Comparison of ENCODE assay signal across 17 mouse cellular contexts in genomic region chr10:84936832-84937515, GRCm38 (mm10).
"Had no signal": no experiment of that assay in that cellular context is flagged by ENCODE, and none has a peak within 500 bp of the region (broad histone marks: within the 10 kb centered on the region; RNA-seq: fewer than 3 reads in every experiment).

No protein-coding gene starts in this region.

- H3K27me3 ChIP-seq: limb, embryonic 15.5 days; liver, embryonic 12.5 days; megakaryocyte, embryonic 14.5 days; midbrain, embryonic 12.5 days; neural tube, embryonic 13.5 days; stomach, embryonic 15.5 days had no signal

- H3K36me3 ChIP-seq: midbrain, embryonic 12.5 days; stomach, embryonic 15.5 days had no signal

- H3K4me3 ChIP-seq: limb, embryonic 15.5 days; liver, embryonic 12.5 days; megakaryocyte, embryonic 14.5 days; midbrain, embryonic 12.5 days; neural tube, embryonic 13.5 days; stomach, embryonic 15.5 days had no signal

- H3K27ac ChIP-seq: kidney, postnatal 0 days; limb, embryonic 15.5 days; liver, embryonic 12.5 days; macrophage; midbrain, embryonic 12.5 days; neural tube, embryonic 13.5 days; stomach, embryonic 15.5 days had no signal

- H3K9me3 ChIP-seq: limb, embryonic 15.5 days; liver, embryonic 12.5 days; megakaryocyte, embryonic 14.5 days; midbrain, embryonic 12.5 days; neural tube, embryonic 13.5 days; stomach, embryonic 15.5 days had no signal

- H3K9ac ChIP-seq: limb, embryonic 15.5 days; liver, embryonic 12.5 days; lung, embryonic 14.5 days; midbrain, embryonic 12.5 days; neural tube, embryonic 13.5 days; stomach, embryonic 15.5 days had no signal

- H3K4me2 ChIP-seq: limb, embryonic 15.5 days; liver, embryonic 12.5 days; lung, embryonic 14.5 days; midbrain, embryonic 12.5 days; neural tube, embryonic 13.5 days; stomach, embryonic 15.5 days had no signal

- DNase-seq: kidney, postnatal 36 days; layer of hippocampus, adult 9-11 months; layer of hippocampus, postnatal 36 days; lung, embryonic 14.5 days; lung, postnatal 10 days; retina, postnatal 1 day; right cerebral cortex, postnatal 4 days; thymus, postnatal 36 days had no signal

- ATAC-seq: liver, embryonic 12.5 days; midbrain, embryonic 16.5 days had no signal

- H3K4me1 ChIP-seq: liver, embryonic 12.5 days; stomach, embryonic 15.5 days had no signal
